Mouse (Mus musculus) adrenal gland, postnatal 10 days (tissue): ENCODE results near the gene Ampd3. TPM values are rescaled to one million over a fixed set of nuclear protein-coding genes. Genes with fewer than 3 reads are reported as not detected.

Source experiments
- DNase-seq: peaks from one replicate; pipeline ENCODE4 v3.0.0; 2021; ENCODE audit warnings: mixed read lengths
- total RNA-seq, 2 experiments: library from RNA; stranded (reverse); gene quantifications; 2 replicates each; pipeline ENCODE4 v1.2.3; 2021

The Ampd3 gene
- total RNA-seq, 2 experiments from 2014 or later, result 16.7 to 22.7 TPM

- peak; percentile 88 for DNase-seq
Measured at GRCm38 (mm10) chr7:110801028-110801427, 33.0 kb downstream of the Ampd3 start.

- DNase-seq, result no peak
Measured at GRCm38 (mm10) chr7:110803131-110803530, 35.1 kb downstream of the Ampd3 start.

GRCm38 (mm10) chr7:110804266-110804665 is 36.3 kb downstream of the Ampd3 start:
- peak; percentile 66 for DNase-seq

GRCm38 (mm10) chr7:110807460-110808030 is 39.5 kb downstream of the Ampd3 start:
- no peak for DNase-seq

GRCm38 (mm10) chr7:110808962-110809361 is 41.0 kb downstream of the Ampd3 start:
- DNase-seq, result no peak

GRCm38 (mm10) chr7:110809585-110810557 is 41.9 kb downstream of the Ampd3 start:
- DNase-seq, result no peak

- peak; percentile 45 for DNase-seq
Measured at GRCm38 (mm10) chr7:110810995-110811394, 43.0 kb downstream of the Ampd3 start.

GRCm38 (mm10) chr7:110811529-110811928 is 43.5 kb downstream of the Ampd3 start:
- peak; percentile 41 for DNase-seq

- no peak for DNase-seq
Measured at GRCm38 (mm10) chr7:110813983-110814382, 46.0 kb downstream of the Ampd3 start.

- peak; percentile 61 for DNase-seq
Measured at GRCm38 (mm10) chr7:110816037-110816436, 48.0 kb downstream of the Ampd3 start.

- DNase-seq, result peak; percentile 51
Measured at GRCm38 (mm10) chr7:110818206-110818605, 50.2 kb downstream of the Ampd3 start.

- no peak for DNase-seq
Measured at GRCm38 (mm10) chr7:110818787-110819350, 50.9 kb downstream of the Ampd3 start.

- DNase-seq, result peak; percentile 47
Measured at GRCm38 (mm10) chr7:110821068-110821467, 53.1 kb downstream of the Ampd3 start.

- DNase-seq, result peak; percentile 81
Measured at GRCm38 (mm10) chr7:110821653-110822052, 53.6 kb downstream of the Ampd3 start.

- DNase-seq, result no peak
Measured at GRCm38 (mm10) chr7:110822055-110822454, 54.0 kb downstream of the Ampd3 start.

GRCm38 (mm10) chr7:110823076-110823475 is 55.1 kb downstream of the Ampd3 start:
- no peak for DNase-seq

GRCm38 (mm10) chr7:110823593-110823992 is 55.6 kb downstream of the Ampd3 start:
- no peak for DNase-seq

GRCm38 (mm10) chr7:110823995-110824953 is 56.3 kb downstream of the Ampd3 start:
- DNase-seq, result no peak

- no peak for DNase-seq
Measured at GRCm38 (mm10) chr7:110833024-110833423, 65.0 kb downstream of the Ampd3 start.

GRCm38 (mm10) chr7:110834018-110834417 is 66.0 kb downstream of the Ampd3 start:
- no peak for DNase-seq

GRCm38 (mm10) chr7:110834522-110834921 is 66.5 kb downstream of the Ampd3 start:
- DNase-seq, result no peak

- no peak for DNase-seq
Measured at GRCm38 (mm10) chr7:110840332-110840731, 72.3 kb downstream of the Ampd3 start.
